Mouse (Mus musculus): Measurements from ENCODE around the gene Gm28539.

- TF ChIP-seq CTCF (IDR thresholded peaks at IDR 0.05; ENCODE audit: low read depth) (no peak), EP300 (IDR thresholded peaks at IDR 0.05; ENCODE audit: low read depth) (no peak)
Measured at GRCm38 (mm10) chr16:18798151-18798550, 38.2 kb upstream of the Gm28539 start.

All from liver, embryonic 14.5 days (tissue).